Mouse (Mus musculus) ES-CJ7 (cell line): ENCODE data around the gene Plxnb3.

ENCODE experiments used
- DNase-seq: peaks from one replicate; pipeline ENCODE4 v3.0.0; 2011; ENCODE audit warnings: low read depth, low spot score

Gene Plxnb3

GRCm38 (mm10) chrX:73756334-73757140 is at the start of gene Plxnb3:
Gene Plxnb3, plus strand, starts transcription at chrX:73757090.
- no peak for DNase-seq

GRCm38 (mm10) chrX:73715476-73716108 is 41.3 kb upstream of the Plxnb3 start:
- peak; percentile 46 for DNase-seq

GRCm38 (mm10) chrX:73716109-73716661 is 40.7 kb upstream of the Plxnb3 start, which contains the start of the genes Bcap31 and Abcd1:
Gene Bcap31, minus strand, starts transcription at chrX:73716175.
Gene Abcd1, plus strand, starts transcription at chrX:73716597.
- DNase-seq: peak; percentile 98

- DNase-seq: peak; percentile 58
Observed at GRCm38 (mm10) chrX:73716709-73717545, 40.0 kb upstream of the Plxnb3 start.

- DNase-seq: no peak
Observed at GRCm38 (mm10) chrX:73717667-73718066, 39.2 kb upstream of the Plxnb3 start.

GRCm38 (mm10) chrX:73718271-73718670 is 38.6 kb upstream of the Plxnb3 start:
- no peak for DNase-seq

- DNase-seq: no peak
Observed at GRCm38 (mm10) chrX:73718686-73719362, 38.1 kb upstream of the Plxnb3 start.

GRCm38 (mm10) chrX:73730908-73731307 is 26.0 kb upstream of the Plxnb3 start:
- DNase-seq: no peak

- DNase-seq: peak; percentile 40
Observed at GRCm38 (mm10) chrX:73738155-73738554, 18.7 kb upstream of the Plxnb3 start.

GRCm38 (mm10) chrX:73739151-73739550 is 17.7 kb upstream of the Plxnb3 start:
- DNase-seq: peak; percentile 93

GRCm38 (mm10) chrX:73739841-73740240 is 17.0 kb upstream of the Plxnb3 start:
- DNase-seq: peak; percentile 55

- no peak for DNase-seq
Observed at GRCm38 (mm10) chrX:73744774-73745481, 12.0 kb upstream of the Plxnb3 start.

GRCm38 (mm10) chrX:73748977-73749376 is 7.9 kb upstream of the Plxnb3 start:
- DNase-seq: peak; percentile 33

GRCm38 (mm10) chrX:73758611-73759290 is 1.9 kb downstream of the Plxnb3 start:
- no peak for DNase-seq

- no peak for DNase-seq
Observed at GRCm38 (mm10) chrX:73765311-73765710, 8.4 kb downstream of the Plxnb3 start.

- DNase-seq: peak; percentile 25
Observed at GRCm38 (mm10) chrX:73767267-73767666, 10.4 kb downstream of the Plxnb3 start.

GRCm38 (mm10) chrX:73774168-73774760 is 17.4 kb downstream of the Plxnb3 start, which contains the start of gene Srpk3:
Gene Srpk3, plus strand, starts transcription at chrX:73774405.
- DNase-seq: no peak

- no peak for DNase-seq
Observed at GRCm38 (mm10) chrX:73774802-73775483, 18.1 kb downstream of the Plxnb3 start.

- no peak for DNase-seq
Observed at GRCm38 (mm10) chrX:73782227-73782626, 25.3 kb downstream of the Plxnb3 start.
